In genomic region chr5:99602244-99603023, GRCm38 (mm10) we compare ENCODE assay signal across 11 mouse cellular contexts.
"Had no signal": no experiment of that assay in that cellular context is flagged by ENCODE, and none has a peak within 500 bp of the region (broad histone marks: within the 10 kb centered on the region; RNA-seq: fewer than 3 reads in every experiment).

No protein-coding gene starts in this region.

- ATAC-seq: liver, postnatal 0 days; midbrain, embryonic 13.5 days had no signal

- H3K4me1 ChIP-seq: liver, embryonic 13.5 days had no signal

- H3K27me3 ChIP-seq: liver, embryonic 13.5 days; neural tube, embryonic 15.5 days had no signal

- H3K27ac ChIP-seq: limb, embryonic 12.5 days; liver, embryonic 13.5 days; midbrain, embryonic 13.5 days; neural tube, embryonic 15.5 days had no signal

- H3K36me3 ChIP-seq: limb, embryonic 12.5 days; liver, embryonic 13.5 days; midbrain, embryonic 13.5 days; neural tube, embryonic 15.5 days had no signal

- DNase-seq: kidney, adult 18-20 months; liver; liver, embryonic 13.5 days; liver, postnatal 0 days; lung, postnatal 36 days; right cerebral cortex, adult 18-20 months; right cerebral cortex, postnatal 25 days; thymus, postnatal 36 days had no signal

- H3K4me3 ChIP-seq: limb, embryonic 12.5 days; liver, embryonic 13.5 days; midbrain, embryonic 13.5 days; neural tube, embryonic 15.5 days had no signal
